Mouse (Mus musculus): ENCODE measurements around the gene Sycn. TPM values are rescaled to one million over a fixed set of nuclear protein-coding genes. Genes with fewer than 3 reads are reported as not detected.

The Sycn gene
- polyA plus RNA-seq, 1 experiment from 2014 or later = not detected

- no peak overlapping the region for H3K4me3 ChIP-seq (ENCODE audit: low read depth, low read length)
- H3K9me3 ChIP-seq (replicated peaks; ENCODE audit: control insufficient read depth, low read length, poor library complexity, severe bottlenecking) = no peaks in the 10 kb centered on the region
- no peaks in the 10 kb centered on the region; the same call in none of the 2 replicates for H3K4me1 ChIP-seq (ENCODE audit: control insufficient read depth, insufficient read depth, low read length)
- no peaks in the 10 kb centered on the region for H3K36me3 ChIP-seq (ENCODE audit: control insufficient read depth, insufficient read depth, low read length)
- H3K4me2 ChIP-seq (ENCODE audit: low read length) = no peak overlapping the region
- 0 out of 2 replicates have a peak overlapping the region, but pooled peaks have one; percentile 37 for H3K9ac ChIP-seq (ENCODE audit: low read depth, low read length)
- H3K27ac ChIP-seq (ENCODE audit: low read length) = no peak overlapping the region
- ATAC-seq = no peak
- H3K27me3 ChIP-seq (ENCODE audit: control insufficient read depth, insufficient read depth, low read depth, low read length) = no peaks in the 10 kb centered on the region
- 52% methylated on average over 6 of the region's 6 CpGs for WGBS
Measured at GRCm38 (mm10) chr7:28586663-28587411, 46.2 kb downstream of the Sycn start.

GRCm38 (mm10) chr7:28587644-28588043 is 47.0 kb downstream of the Sycn start:
- ATAC-seq = no peak
- H3K27ac ChIP-seq (ENCODE audit: low read length) = no peak overlapping the region
- H3K27me3 ChIP-seq (ENCODE audit: control insufficient read depth, insufficient read depth, low read depth, low read length) = no peaks in the 10 kb centered on the region
- no peaks in the 10 kb centered on the region for H3K9me3 ChIP-seq (replicated peaks; ENCODE audit: control insufficient read depth, low read length, poor library complexity, severe bottlenecking)
- H3K4me1 ChIP-seq (ENCODE audit: control insufficient read depth, insufficient read depth, low read length) = no peaks in the 10 kb centered on the region; the same call in none of the 2 replicates
- H3K9ac ChIP-seq (ENCODE audit: low read depth, low read length) = 0 out of 2 replicates have a peak overlapping the region, but pooled peaks have one; percentile 8
- H3K4me2 ChIP-seq (ENCODE audit: low read length) = no peak overlapping the region
- H3K36me3 ChIP-seq (ENCODE audit: control insufficient read depth, insufficient read depth, low read length) = no peaks in the 10 kb centered on the region
- no peak overlapping the region for H3K4me3 ChIP-seq (ENCODE audit: low read depth, low read length)

Small RNA genes lying within 50 kb of the gene (microRNA-seq; reads per million reads assigned to microRNA genes)
- gene Mir7049 = 0.52 reads per million

Other genes with a start within 250 kb of the Sycn start
- 1.2 TPM in 2 replicates for gene Selenov, start 249.7 kb upstream of the Sycn start, polyA plus RNA-seq (2015; fragmentation: Nextera tagmentation; extraction: Ambion mirVana)
- gene Dll3, start 238.6 kb upstream of the Sycn start, polyA plus RNA-seq (2015; fragmentation: Nextera tagmentation; extraction: Ambion mirVana) = 16.3 and 16.5 TPM in 2 replicates
- 119 and 123 TPM in 2 replicates for gene Timm50, start 228.8 kb upstream of the Sycn start, polyA plus RNA-seq (2015; fragmentation: Nextera tagmentation; extraction: Ambion mirVana)
- gene Supt5, start 202.1 kb upstream of the Sycn start, polyA plus RNA-seq (2015; fragmentation: Nextera tagmentation; extraction: Ambion mirVana) = 108 and 111 TPM in 2 replicates
- gene Rps16, start 190.2 kb upstream of the Sycn start, polyA plus RNA-seq (2015; fragmentation: Nextera tagmentation; extraction: Ambion mirVana) = 414 and 435 TPM in 2 replicates
- 22.9 and 23.1 TPM in 2 replicates for gene Plekhg2, start 168.3 kb upstream of the Sycn start, polyA plus RNA-seq (2015; fragmentation: Nextera tagmentation; extraction: Ambion mirVana)
- 2.9 and 3.3 TPM in 2 replicates for gene Zfp36, start 160.6 kb upstream of the Sycn start, polyA plus RNA-seq (2015; fragmentation: Nextera tagmentation; extraction: Ambion mirVana)
- 39.6 and 40.3 TPM in 2 replicates for gene Med29, start 148.2 kb upstream of the Sycn start, polyA plus RNA-seq (2015; fragmentation: Nextera tagmentation; extraction: Ambion mirVana)
- 96.1 and 109 TPM in 2 replicates for gene Paf1, start 147.9 kb upstream of the Sycn start, polyA plus RNA-seq (2015; fragmentation: Nextera tagmentation; extraction: Ambion mirVana)
- 2.8 and 3.5 TPM in 2 replicates for gene Gmfg, start 103.4 kb upstream of the Sycn start, polyA plus RNA-seq (2015; fragmentation: Nextera tagmentation; extraction: Ambion mirVana)
- gene Lrfn1, start 88.9 kb upstream of the Sycn start, polyA plus RNA-seq (2015; fragmentation: Nextera tagmentation; extraction: Ambion mirVana) = 13.9 and 15.0 TPM in 2 replicates
- not detected in 2 replicates for gene Ifnl2, start 30.4 kb upstream of the Sycn start, polyA plus RNA-seq (2015; fragmentation: Nextera tagmentation; extraction: Ambion mirVana)
- not detected in 2 replicates for gene Ifnl3, start 18.0 kb upstream of the Sycn start, polyA plus RNA-seq (2015; fragmentation: Nextera tagmentation; extraction: Ambion mirVana)
- gene Nccrp1, start 6.4 kb downstream of the Sycn start, polyA plus RNA-seq (2015; fragmentation: Nextera tagmentation; extraction: Ambion mirVana) = 0.15 TPM in 1 of 2 replicates, not detected in the other
- gene Samd4b, start 57.3 kb downstream of the Sycn start, polyA plus RNA-seq (2015; fragmentation: Nextera tagmentation; extraction: Ambion mirVana) = 20.2 and 20.4 TPM in 2 replicates
- gene Pak4, start 57.3 kb downstream of the Sycn start, polyA plus RNA-seq (2015; fragmentation: Nextera tagmentation; extraction: Ambion mirVana) = 18.1 and 19.1 TPM in 2 replicates
- 0.26 TPM in 1 of 2 replicates, not detected in the other for gene Acp7, start 90.4 kb downstream of the Sycn start, polyA plus RNA-seq (2015; fragmentation: Nextera tagmentation; extraction: Ambion mirVana)
- gene Fbxo27, start 152.0 kb downstream of the Sycn start, polyA plus RNA-seq (2015; fragmentation: Nextera tagmentation; extraction: Ambion mirVana) = 15.1 and 17.3 TPM in 2 replicates
- 3.2 and 5.2 TPM in 2 replicates for gene Fbxo17, start 175.9 kb downstream of the Sycn start, polyA plus RNA-seq (2015; fragmentation: Nextera tagmentation; extraction: Ambion mirVana)
- 95.8 and 99.4 TPM in 2 replicates for gene Mrps12, start 200.9 kb downstream of the Sycn start, polyA plus RNA-seq (2015; fragmentation: Nextera tagmentation; extraction: Ambion mirVana)
- 15.6 and 16.4 TPM in 2 replicates for gene Sars2, start 201.1 kb downstream of the Sycn start, polyA plus RNA-seq (2015; fragmentation: Nextera tagmentation; extraction: Ambion mirVana)
- 0.61 and 0.95 TPM in 2 replicates for gene Ccer2, start 215.3 kb downstream of the Sycn start, polyA plus RNA-seq (2015; fragmentation: Nextera tagmentation; extraction: Ambion mirVana)
- 117 and 121 TPM in 2 replicates for gene Sirt2, start 225.8 kb downstream of the Sycn start, polyA plus RNA-seq (2015; fragmentation: Nextera tagmentation; extraction: Ambion mirVana)
- 52.0 and 64.7 TPM in 2 replicates for gene Nfkbib, start 226.6 kb downstream of the Sycn start, polyA plus RNA-seq (2015; fragmentation: Nextera tagmentation; extraction: Ambion mirVana)
- gene Rinl, start 248.1 kb downstream of the Sycn start, polyA plus RNA-seq (2015; fragmentation: Nextera tagmentation; extraction: Ambion mirVana) = 2.2 and 2.9 TPM in 2 replicates